Comparison of ENCODE assay signal across 18 mouse cellular contexts in the genomic region with DNA sequence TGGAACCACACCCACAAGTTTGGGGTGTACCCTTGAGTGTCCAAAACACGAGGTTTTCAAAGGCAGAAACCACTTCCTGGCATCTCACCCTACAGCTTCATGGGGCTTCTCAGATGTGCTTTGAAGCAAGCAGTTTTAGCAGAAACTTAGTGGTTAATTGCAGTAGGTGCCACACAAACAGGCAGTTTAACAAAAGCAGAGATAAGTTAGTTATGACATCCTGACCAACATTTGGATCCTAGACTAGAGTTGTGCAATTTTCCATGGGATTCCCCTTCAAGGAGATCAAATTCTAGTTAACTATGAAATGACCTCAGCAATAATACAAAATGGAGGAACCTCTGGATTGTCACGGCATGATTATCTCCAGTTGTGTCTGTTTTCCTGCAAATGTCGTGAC.
A peak's percentile ranks its signal among the peaks of the same experiment; 100 is the strongest.
DNase-seq lines count a peak whose midpoint lies in the region; ATAC-seq and TF ChIP-seq lines count a peak whose summit lies in the region.
"Had no signal": no experiment of that assay in that cellular context is flagged by ENCODE, and none has a peak within 500 bp of the region (broad histone marks: within the 10 kb centered on the region; RNA-seq: fewer than 3 reads in every experiment).

No protein-coding gene starts in this region.

- TF ChIP-seq POLR2A in spleen, adult 2 months (IDR thresholded peaks at IDR 0.05; ENCODE audit: low read depth, low read length), result no peak
- no peak for TF ChIP-seq POLR2A in cerebellum, adult 2 months (IDR thresholded peaks at IDR 0.05; ENCODE audit: borderline replicate concordance, insufficient read depth, low read length)

- WGBS in spleen, adult 2 months, result 26% methylated on average over 3 of the region's 3 CpGs
- WGBS in cerebellum, adult 2 months, result 64% methylated on average over 3 of the region's 3 CpGs

- H3K27ac ChIP-seq in spleen, adult 2 months (ENCODE audit: insufficient read depth, low read length), result peak overlapping the region; percentile 57; the same call in 1 of the 2 replicates
- no peak overlapping the region for H3K27ac ChIP-seq in cerebellum, adult 2 months (ENCODE audit: insufficient read depth, low read length)
- H3K27ac ChIP-seq: embryonic facial prominence, embryonic 12.5 days; hindbrain, postnatal 0 days; left cerebral cortex, adult 2 months; lung, embryonic 15.5 days; neural tube, embryonic 12.5 days had no signal

- ATAC-seq in granulocyte monocyte progenitor cell, adult 5-6 weeks (replicated peaks; ENCODE audit: poor library complexity, severe bottlenecking), result peak; percentile 33; the same call in 1 of the 2 replicates
- ATAC-seq: hindbrain, postnatal 0 days had no signal

- TF ChIP-seq CTCF in spleen, adult 2 months (IDR thresholded peaks at IDR 0.05; ENCODE audit: extremely low read depth, insufficient read depth, insufficient read length, insufficient replicate concordance), result no peak
- TF ChIP-seq CTCF in cerebellum, adult 2 months (IDR thresholded peaks at IDR 0.05; ENCODE audit: borderline replicate concordance, insufficient read depth, low read depth, low read length), result no peak

- no peaks in the 10 kb centered on the region for H3K27me3 ChIP-seq in spleen, adult 2 months (ENCODE audit: control insufficient read depth, insufficient read depth, low read length)
- no peaks in the 10 kb centered on the region for H3K27me3 ChIP-seq in cerebellum, adult 2 months (ENCODE audit: control insufficient read depth, insufficient read depth, low read length)
- H3K27me3 ChIP-seq: embryonic facial prominence, embryonic 12.5 days; lung, embryonic 15.5 days; neural tube, embryonic 12.5 days had no signal

- peaks cover 2% of the 10 kb centered on the region; the same call in 1 of the 2 replicates for H3K4me1 ChIP-seq in spleen, adult 2 months (ENCODE audit: control insufficient read depth, insufficient read depth, insufficient read length)
- H3K4me1 ChIP-seq in cerebellum, adult 2 months (ENCODE audit: control insufficient read depth, insufficient read depth, low read length), result no peaks in the 10 kb centered on the region
- H3K4me1 ChIP-seq: embryonic facial prominence, embryonic 12.5 days; lung, embryonic 15.5 days; neural tube, embryonic 12.5 days had no signal

- peak; percentile 9 to 58 for DNase-seq in spleen, adult 2 months (ENCODE audit: low read depth in 1 of 2, low spot score in 2 of 2)
- DNase-seq in spleen, postnatal 10 days (ENCODE audit: low spot score in 2 of 2), result no peak
- peak; percentile 1 for DNase-seq in skeletal muscle tissue, adult 2 months (ENCODE audit: low read depth, low spot score)
- DNase-seq in cerebellum, adult 2 months, result no peak
- DNase-seq in urinary bladder, postnatal 14 days (ENCODE audit: low spot score), result no peak
- DNase-seq in embryo, embryonic 11 days, result no peak
- DNase-seq: adrenal gland, postnatal 25 days; cerebellum, postnatal 14 days; heart, postnatal 10 days; kidney, adult 9 months; liver; retina, postnatal 1 day had no signal

- no peaks in the 10 kb centered on the region for H3K36me3 ChIP-seq in spleen, adult 2 months (ENCODE audit: control insufficient read depth, insufficient read depth, low read length)
- H3K36me3 ChIP-seq: embryonic facial prominence, embryonic 12.5 days; lung, embryonic 15.5 days; neural tube, embryonic 12.5 days had no signal

- no peak overlapping the region for H3K4me3 ChIP-seq in spleen, adult 2 months (ENCODE audit: extremely low read depth, insufficient read depth, insufficient read length)
- no peak overlapping the region for H3K4me3 ChIP-seq in cerebellum, adult 2 months (replicated peaks; ENCODE audit: insufficient read depth, low read depth, low read length)
- H3K4me3 ChIP-seq: embryonic facial prominence, embryonic 12.5 days; left cerebral cortex, adult 2 months; lung, embryonic 15.5 days; neural tube, embryonic 12.5 days had no signal

Comparison
In these comparisons a context has a peak if more than half of its experiments do, and no peak if none do; other contexts are left out.
1. DNase-seq: peak in spleen, adult 2 months (2 of 2) and skeletal muscle tissue, adult 2 months (single experiment); none in spleen, postnatal 10 days (0 of 2), cerebellum, adult 2 months (0 of 2), urinary bladder, postnatal 14 days (single experiment) and embryo, embryonic 11 days (single experiment).